Mouse (Mus musculus) heart, embryonic 13.5 days (tissue): ENCODE data around the gene Cartpt. TPM values are rescaled to one million over a fixed set of nuclear protein-coding genes. Genes with fewer than 3 reads are reported as not detected.
"Not testable (repeated sequence)": the region's sequence is repeated elsewhere in the genome, so short reads cannot be mapped to it uniquely, and the experiment has no call there.

ENCODE experiments used
- ATAC-seq: fragments of 200-750 bp; cut with Nextera tagmentation; 2 replicates; pipeline ENCODE4 v1.8.0; 2017; ENCODE audit warnings: moderate TSS enrichment; ENCODE audit not compliant: insufficient number of reproducible peaks, low FRiP score, low TSS enrichment; ENCODE audit errors: extremely low read depth
- H3K27ac ChIP-seq: fragments of 300-500 bp; sonication (generic); replicated peaks from 2 replicates; pipeline ENCODE4 v1.5.1; 2015; ENCODE audit warnings: moderate library complexity, mild to moderate bottlenecking, inconsistent platforms
- H3K27me3 ChIP-seq: fragments of 300-500 bp; sonication (generic); replicated peaks from 2 replicates; pipeline ENCODE4 v1.6.1; 2015; ENCODE audit warnings: mild to moderate bottlenecking, inconsistent platforms
- H3K36me3 ChIP-seq: fragments of 300-500 bp; sonication (generic); 2 replicates; pipeline ENCODE4 v1.6.1; 2015; ENCODE audit warnings: mild to moderate bottlenecking, inconsistent platforms
- H3K4me1 ChIP-seq: fragments of 300-500 bp; sonication (generic); 2 replicates; pipeline ENCODE4 v1.6.1; 2015; ENCODE audit warnings: inconsistent platforms
- H3K4me2 ChIP-seq: fragments of 300-500 bp; sonication (generic); 2 replicates; pipeline ENCODE4 v1.6.1; 2015; ENCODE audit warnings: inconsistent platforms, mild to moderate bottlenecking, moderate library complexity
- H3K4me3 ChIP-seq: fragments of 300-500 bp; sonication (generic); 2 replicates; pipeline ENCODE4 v1.5.1; 2015; ENCODE audit warnings: moderate library complexity, mild to moderate bottlenecking, inconsistent platforms
- H3K9ac ChIP-seq: fragments of 300-500 bp; sonication (generic); 2 replicates; pipeline ENCODE4 v1.6.1; 2015; ENCODE audit warnings: inconsistent platforms, mild to moderate bottlenecking, moderate library complexity
- H3K9me3 ChIP-seq: fragments of 300-500 bp; sonication (generic); 2 replicates; pipeline ENCODE4 v1.6.1; 2016; ENCODE audit warnings: inconsistent platforms
- WGBS: fragments of 180-500 bp; shearing (Covaris S2); methylation state at CpG from one replicate; pipeline ENCODE4 v1.1.7; 2015; ENCODE audit warnings: mixed read lengths; 5-methylcytosine and 5-hydroxymethylcytosine counted together
- polyA plus RNA-seq: library from polyadenylated mRNA; unstranded; fragments of >200 nt; fragmentation: Nextera tagmentation; extraction: Ambion mirVana; gene quantifications from 2 replicates; pipeline ENCODE4 v1.2.1, GENCODE M21; 2015

The Cartpt gene
- polyA plus RNA-seq, 1 experiment from 2014 or later: 0.19 TPM

DNA sequence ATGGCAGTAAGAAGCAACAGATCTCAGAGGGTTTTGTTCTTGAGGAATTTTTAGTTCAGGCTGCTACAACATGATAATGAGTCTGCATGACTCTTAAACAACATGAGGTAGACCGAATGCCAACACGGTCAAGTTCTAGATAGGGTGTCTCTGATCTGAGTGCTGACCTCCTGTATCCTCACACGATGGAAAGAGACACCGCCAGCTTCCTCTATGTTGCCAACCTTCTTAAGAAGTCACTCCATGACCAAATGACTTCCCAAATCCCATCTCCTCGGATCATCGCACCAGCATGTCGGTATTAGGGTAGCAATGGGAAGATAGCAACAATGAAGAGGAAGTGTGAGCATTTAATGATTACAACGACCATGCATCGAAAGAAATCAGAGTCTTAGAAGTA lies 43.6 kb downstream of the Cartpt start:
- H3K27ac ChIP-seq: peak overlapping the region; percentile 65
- H3K4me1 ChIP-seq: peaks cover 16% of the 10 kb centered on the region
- ATAC-seq: no peak
- H3K9me3 ChIP-seq: peaks cover 5% of the 10 kb centered on the region; the same call in 1 of the 2 replicates
- no peaks in the 10 kb centered on the region for H3K27me3 ChIP-seq
- H3K9ac ChIP-seq: no peak overlapping the region
- H3K36me3 ChIP-seq: no peaks in the 10 kb centered on the region
- H3K4me3 ChIP-seq: no peak overlapping the region
- no peak overlapping the region for H3K4me2 ChIP-seq
- WGBS: 61% methylated on average over 9 of the region's 9 CpGs

DNA sequence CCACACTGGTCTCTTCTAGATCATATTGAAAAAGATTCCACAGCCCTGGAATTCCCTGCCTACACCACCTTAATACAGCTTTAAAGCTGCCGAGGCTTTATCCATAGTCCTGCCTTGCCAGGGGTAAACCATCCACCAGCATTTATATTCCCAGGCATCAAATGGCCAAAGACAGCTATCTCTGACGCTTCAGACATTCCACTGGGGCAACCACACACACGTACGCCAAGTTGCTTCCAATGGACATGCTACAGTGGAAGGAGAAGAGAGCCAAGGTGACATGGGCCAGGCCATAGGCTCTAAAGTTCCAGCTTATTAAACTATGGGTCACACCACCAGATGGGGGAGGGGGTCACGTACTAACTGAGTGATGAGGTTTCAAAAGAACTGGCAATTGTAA lies 45.7 kb downstream of the Cartpt start:
- Histone ChIP-seq H3K4me1 (peaks cover 31% of the 10 kb centered on the region), H3K27ac (no peak overlapping the region), H3K9me3 (no peaks in the 10 kb centered on the region), H3K27me3 (no peaks in the 10 kb centered on the region), H3K4me2 (no peak overlapping the region), H3K9ac (no peak overlapping the region), H3K4me3 (no peak overlapping the region), H3K36me3 (no peaks in the 10 kb centered on the region)
- WGBS: 74% methylated on average over 5 of the region's 5 CpGs
- ATAC-seq: no peak

DNA sequence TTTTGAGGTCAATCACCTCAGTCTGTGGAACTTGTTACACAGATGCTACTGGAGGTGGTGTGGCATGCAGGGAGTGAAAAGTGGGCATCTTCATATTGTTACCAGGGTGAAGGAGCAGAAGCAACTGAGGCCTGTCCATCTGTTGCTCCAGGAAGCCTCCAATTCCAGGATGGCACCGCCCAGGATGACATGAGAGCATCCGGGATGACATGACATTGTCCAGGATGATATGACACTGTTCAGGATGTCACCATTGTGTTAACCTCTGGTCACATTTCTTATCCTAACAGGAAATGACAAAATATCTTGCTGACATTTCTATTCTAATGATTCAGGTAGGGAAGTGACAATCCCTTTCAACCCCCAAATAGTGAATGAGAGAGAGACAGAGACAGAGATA lies 47.8 kb downstream of the Cartpt start:
- H3K4me3 ChIP-seq: no peak overlapping the region
- WGBS: 69% methylated on average over 2 of the region's 2 CpGs
- no peaks in the 10 kb centered on the region for H3K27me3 ChIP-seq
- peaks cover 29% of the 10 kb centered on the region for H3K4me1 ChIP-seq
- no peak overlapping the region for H3K27ac ChIP-seq
- no peaks in the 10 kb centered on the region for H3K9me3 ChIP-seq
- H3K4me2 ChIP-seq: no peak overlapping the region
- no peak for ATAC-seq
- no peak overlapping the region for H3K9ac ChIP-seq
- H3K36me3 ChIP-seq: no peaks in the 10 kb centered on the region

DNA sequence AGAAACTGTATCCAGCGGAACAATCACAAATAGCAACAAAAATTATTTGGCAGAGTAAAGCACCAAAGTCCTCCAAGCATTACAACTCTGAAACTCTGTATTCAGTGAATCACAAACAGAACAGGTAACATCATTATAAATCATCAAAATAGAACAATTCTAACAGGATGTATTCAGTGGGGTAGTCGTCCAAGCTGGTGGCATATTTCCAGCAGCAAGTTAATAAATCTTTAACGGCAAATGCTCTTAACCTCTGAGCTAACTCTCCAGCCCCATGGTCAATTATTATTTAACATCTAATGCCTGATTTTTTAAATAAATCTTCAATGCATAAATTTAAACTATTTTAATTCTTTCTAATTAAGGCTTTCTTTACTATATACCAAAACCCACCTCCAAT lies 48.5 kb downstream of the Cartpt start:
- H3K9me3 ChIP-seq, H3K36me3 ChIP-seq, H3K4me2 ChIP-seq, H3K9ac ChIP-seq, ATAC-seq, H3K27ac ChIP-seq, H3K27me3 ChIP-seq, H3K4me3 ChIP-seq: not testable (repeated sequence)
- H3K4me1 ChIP-seq: peaks cover 26% of the 10 kb centered on the region
- WGBS: 79% methylated on average over 3 of the region's 3 CpGs

DNA sequence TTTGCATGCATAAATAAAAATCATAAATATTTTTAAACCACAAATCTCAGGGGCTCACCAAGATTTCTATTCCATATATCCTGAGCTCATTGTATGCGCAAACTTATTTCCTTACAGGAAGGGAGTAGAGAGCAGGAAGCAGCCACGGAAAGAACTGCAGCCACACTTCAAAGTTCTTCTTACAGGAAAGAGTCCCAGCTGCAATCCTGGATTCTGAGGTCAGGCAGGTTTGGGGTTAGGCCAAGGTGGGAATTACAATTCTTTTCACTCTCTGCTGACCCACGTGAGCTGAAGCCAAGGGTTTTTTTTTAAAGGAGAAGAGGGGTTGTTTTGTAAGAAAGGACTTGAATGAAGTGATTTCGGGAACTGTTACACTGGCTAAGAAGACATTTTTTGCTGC lies 49.9 kb downstream of the Cartpt start:
- Histone ChIP-seq H3K4me2 (peak overlapping the region; percentile 46), H3K4me3 (0 out of 2 replicates have a peak overlapping the region, but pooled peaks have one; percentile 4), H3K36me3 (no peaks in the 10 kb centered on the region), H3K9ac (peak overlapping the region; percentile 28; the same call in 1 of the 2 replicates), H3K27me3 (no peaks in the 10 kb centered on the region), H3K27ac (peak overlapping the region; percentile 49; the same call in 1 of the 2 replicates), H3K9me3 (no peaks in the 10 kb centered on the region), H3K4me1 (peaks cover 22% of the 10 kb centered on the region)
- ATAC-seq: no peak
- WGBS: 38% methylated on average over 4 of the region's 4 CpGs

DNA sequence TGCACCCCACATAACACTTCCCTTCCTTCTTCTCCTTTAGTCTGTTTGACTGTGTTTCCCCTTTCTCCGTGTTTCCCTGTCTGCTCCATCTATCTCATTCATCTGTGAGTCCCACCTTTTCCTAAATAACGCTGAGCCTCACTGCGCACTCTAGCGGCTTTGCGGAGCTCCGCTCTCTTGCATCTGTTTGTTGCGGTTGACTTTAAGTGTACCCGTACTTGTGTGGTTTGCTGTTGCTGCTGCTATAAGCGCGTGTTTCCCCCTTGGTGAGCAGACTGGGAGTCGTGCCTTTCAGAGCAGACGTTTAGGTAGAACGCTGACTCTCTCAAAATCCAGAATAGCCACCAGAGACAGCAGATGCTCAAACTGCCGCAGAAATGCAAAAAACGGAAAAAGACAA lies 51.3 kb downstream of the Cartpt start:
- 41% methylated on average over 15 of the region's 15 CpGs for WGBS
- Histone ChIP-seq H3K9me3 (no peaks in the 10 kb centered on the region), H3K27ac (no peak overlapping the region), H3K27me3 (no peaks in the 10 kb centered on the region), H3K4me1 (peaks cover 22% of the 10 kb centered on the region), H3K4me2 (0 out of 2 replicates have a peak overlapping the region, but pooled peaks have one; percentile 13), H3K36me3 (no peaks in the 10 kb centered on the region), H3K4me3 (no peak overlapping the region), H3K9ac (no peak overlapping the region)
- ATAC-seq: no peak

Other genes with a start within 250 kb of the Cartpt start
- gene Mccc2, start 114.5 kb upstream of the Cartpt start, polyA plus RNA-seq: 24.7 and 27.8 TPM in 2 replicates
- 17.9 and 19.2 TPM in 2 replicates for gene Bdp1, start 203.0 kb upstream of the Cartpt start, polyA plus RNA-seq
- gene Serf1, start 206.9 kb upstream of the Cartpt start, polyA plus RNA-seq: 116 and 119 TPM in 2 replicates
- 30.4 and 30.5 TPM in 2 replicates for gene Smn1, start 223.8 kb upstream of the Cartpt start, polyA plus RNA-seq